ENCODE assay signal across 18 mouse cellular contexts in the genomic region with DNA sequence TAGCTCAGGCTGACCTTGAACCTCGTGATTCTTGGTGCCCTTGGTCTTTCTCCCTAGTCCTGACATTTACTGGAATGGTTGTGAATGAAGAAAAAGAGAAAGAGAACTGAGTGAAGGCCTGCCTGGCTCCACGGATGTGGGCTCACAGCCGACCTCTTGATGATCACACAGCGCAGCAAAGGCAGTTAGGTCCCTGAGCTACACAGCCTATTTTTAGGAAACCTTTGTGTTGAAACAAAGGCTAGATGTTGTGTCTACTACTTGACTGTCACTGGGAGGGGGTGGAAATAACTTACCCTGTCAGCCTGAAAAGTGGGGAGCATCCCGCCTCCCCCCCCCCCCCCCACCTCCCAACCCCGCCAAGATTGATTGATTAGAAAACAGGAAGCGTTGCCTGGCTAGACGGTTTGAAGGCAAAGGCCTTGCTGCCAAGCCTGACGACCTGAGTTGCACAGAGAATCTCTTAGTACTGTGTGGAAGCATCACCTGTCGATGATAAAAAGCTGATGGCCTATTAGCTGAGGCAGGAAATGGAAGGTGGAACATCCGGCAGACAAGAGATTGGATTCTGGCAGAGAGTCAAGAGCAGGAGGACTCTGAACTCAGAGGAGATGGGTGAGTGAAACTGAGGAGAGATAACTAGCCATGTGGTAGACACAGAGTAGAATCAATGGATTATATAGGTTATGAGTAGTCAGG. TPM values are rescaled to one million over a fixed set of nuclear protein-coding genes. Genes with fewer than 3 reads are reported as not detected.
A peak's percentile ranks its signal among the peaks of the same experiment; 100 is the strongest.
DNase-seq lines count a peak whose midpoint lies in the region; ATAC-seq and TF ChIP-seq lines count a peak whose summit lies in the region.
"Had no signal": no experiment of that assay in that cellular context is flagged by ENCODE, and none has a peak within 500 bp of the region (broad histone marks: within the 10 kb centered on the region; RNA-seq: fewer than 3 reads in every experiment).

No protein-coding gene starts in this region.

- H3K36me3 ChIP-seq in G1E (replicated peaks) = peaks cover 32% of the 10 kb centered on the region
- H3K36me3 ChIP-seq in intestine, embryonic 16.5 days (ENCODE audit: control insufficient read depth, insufficient read depth, low read length) = no peaks in the 10 kb centered on the region
- H3K36me3 ChIP-seq in forebrain, embryonic 13.5 days (ENCODE audit: poor library complexity, severe bottlenecking) = peaks cover 5% of the 10 kb centered on the region

- peaks cover 6% of the 10 kb centered on the region for H3K9me3 ChIP-seq in G1E (replicated peaks)
- no peaks in the 10 kb centered on the region for H3K9me3 ChIP-seq in intestine, embryonic 16.5 days (ENCODE audit: control insufficient read depth, low read length)
- no peaks in the 10 kb centered on the region for H3K9me3 ChIP-seq in forebrain, embryonic 13.5 days (replicated peaks)
- H3K9me3 ChIP-seq: embryonic facial prominence, embryonic 12.5 days; heart, embryonic 13.5 days; hindbrain, embryonic 13.5 days; stomach, embryonic 15.5 days had no signal

- H3K27me3 ChIP-seq in G1E (ENCODE audit: insufficient read depth, low read length) = no peaks in the 10 kb centered on the region
- no peaks in the 10 kb centered on the region for H3K27me3 ChIP-seq in intestine, embryonic 16.5 days (replicated peaks; ENCODE audit: control insufficient read depth, insufficient read depth, low read length)
- no peaks in the 10 kb centered on the region for H3K27me3 ChIP-seq in forebrain, embryonic 13.5 days
- H3K27me3 ChIP-seq: embryonic facial prominence, embryonic 12.5 days; heart, embryonic 13.5 days; stomach, embryonic 15.5 days had no signal

- H3K27ac ChIP-seq in intestine, embryonic 16.5 days (ENCODE audit: low read length) = no peak overlapping the region
- no peak overlapping the region for H3K27ac ChIP-seq in forebrain, embryonic 13.5 days
- H3K27ac ChIP-seq: embryonic facial prominence, embryonic 12.5 days; heart, embryonic 13.5 days; hindbrain, embryonic 13.5 days; left cerebral cortex, adult 2 months; macrophage; stomach, embryonic 15.5 days had no signal

- H3K4me1 ChIP-seq in G1E (ENCODE audit: insufficient read depth, low read depth, low read length) = peaks cover 40% of the 10 kb centered on the region
- H3K4me1 ChIP-seq in intestine, embryonic 16.5 days (ENCODE audit: control insufficient read depth, insufficient read depth, low read length) = no peaks in the 10 kb centered on the region
- H3K4me1 ChIP-seq in forebrain, embryonic 13.5 days = 0 out of 2 replicates have a peak, but pooled peaks cover 8% of the 10 kb centered on the region
- H3K4me1 ChIP-seq: embryonic facial prominence, embryonic 12.5 days; hindbrain, embryonic 13.5 days; stomach, embryonic 15.5 days had no signal

- no peak overlapping the region for H3K4me2 ChIP-seq in intestine, embryonic 16.5 days (ENCODE audit: low read depth, low read length)
- no peak overlapping the region for H3K4me2 ChIP-seq in forebrain, embryonic 13.5 days
- H3K4me2 ChIP-seq: embryonic facial prominence, embryonic 12.5 days; heart, embryonic 13.5 days; hindbrain, embryonic 13.5 days; stomach, embryonic 15.5 days had no signal

- peak; percentile 61 for DNase-seq in kidney, adult 9 months
- DNase-seq in kidney, postnatal 25 days = no peak
- peak; percentile 61 for DNase-seq in G1E (ENCODE audit: low spot score)
- no peak for DNase-seq in adipocyte (ENCODE audit: low spot score)
- DNase-seq in spleen, postnatal 14 days (ENCODE audit: low spot score in 2 of 2) = no peak
- DNase-seq: cerebellum, postnatal 10 days; gastrocnemius, postnatal 10 days; kidney, postnatal 10 days; right cerebral cortex, postnatal 14 days had no signal

- no peak for TF ChIP-seq CTCF in G1E (IDR thresholded peaks at IDR 0.05; ENCODE audit: low read depth, low read length)

- WGBS in intestine, embryonic 16.5 days = 60% methylated on average over 11 of the region's 11 CpGs
- 82% methylated on average over 11 of the region's 11 CpGs for WGBS in forebrain, embryonic 13.5 days

- peak; percentile 68 for ATAC-seq in G1E (ENCODE audit: extremely low read depth, insufficient number of reproducible peaks, low FRiP score, poor library complexity, severe bottlenecking)
- peak; percentile 43; the same call in 1 of the 2 replicates for ATAC-seq in intestine, embryonic 16.5 days
- ATAC-seq in neutrophil, adult 5-6 weeks (ENCODE audit: extremely low read depth, insufficient number of reproducible peaks, low FRiP score, poor library complexity, severe bottlenecking) = peak; percentile 21; the same call in 1 of the 2 replicates
- no peak for ATAC-seq in forebrain, embryonic 13.5 days

- peak overlapping the region; percentile 22; the same call in 1 of the 2 replicates for H3K4me3 ChIP-seq in G1E (ENCODE audit: low read depth, low read length)
- H3K4me3 ChIP-seq in intestine, embryonic 16.5 days (ENCODE audit: low read length) = no peak overlapping the region
- H3K4me3 ChIP-seq in forebrain, embryonic 13.5 days = no peak overlapping the region
- H3K4me3 ChIP-seq: embryonic facial prominence, embryonic 12.5 days; heart, embryonic 13.5 days; hindbrain, embryonic 13.5 days; left cerebral cortex, adult 2 months; stomach, embryonic 15.5 days had no signal

- H3K9ac ChIP-seq in intestine, embryonic 16.5 days (ENCODE audit: low read depth, low read length) = no peak overlapping the region
- no peak overlapping the region for H3K9ac ChIP-seq in forebrain, embryonic 13.5 days
- H3K9ac ChIP-seq: embryonic facial prominence, embryonic 12.5 days; heart, embryonic 13.5 days; hindbrain, embryonic 13.5 days; stomach, embryonic 15.5 days had no signal

RNA-seq across cellular contexts. Expression of gene Hectd1, which starts 42.3 kb away (rescaled TPM):
- total RNA-seq in G1E (2014; fragmentation: Nextera tagmentation) (249 and 255 TPM in 2 replicates), G1E (2017) (238 and 273 TPM in 2 replicates)
- polyA plus RNA-seq in G1E (2012) = 25.4 and 35.0 TPM in 2 replicates
- polyA plus RNA-seq in intestine, embryonic 16.5 days (2015; fragmentation: Nextera tagmentation; extraction: Ambion mirVana) = 25.6 and 26.8 TPM in 2 replicates
- total RNA-seq in neutrophil, adult 5-6 weeks (2017) = 274 and 299 TPM in 2 replicates
- 38.6 and 39.1 TPM in 2 replicates for polyA plus RNA-seq in forebrain, embryonic 13.5 days (2015; fragmentation: Nextera tagmentation; extraction: Ambion mirVana)

Comparison
In these comparisons a context has a peak if more than half of its experiments do, and no peak if none do; other contexts are left out.
1. DNase-seq: peak in kidney, adult 9 months (single experiment) and G1E (single experiment); none in kidney, postnatal 25 days (0 of 2), adipocyte (single experiment) and spleen, postnatal 14 days (0 of 2).